Mouse (Mus musculus) frontal cortex, adult 2 months (tissue): ENCODE results near the gene Cd44. TPM values are rescaled to one million over a fixed set of nuclear protein-coding genes. Genes with fewer than 3 reads are reported as not detected.

Experiments used
- DNase-seq, 2 experiments: peaks; one replicate each; pipeline ENCODE4 v3.0.0; 2022; ENCODE audit warnings: low spot score in 1 of 2; ENCODE audit errors: extremely low spot score in 1 of 2
- polyA plus RNA-seq: library from polyadenylated mRNA; depleted of rRNA; stranded (reverse); fragments of >200 nt; gene quantifications from 2 replicates; pipeline ENCODE4 v1.2.3, GENCODE M21; 2012

The Cd44 gene
- polyA plus RNA-seq, 1 experiment, result 2.0 TPM

GRCm38 (mm10) chr2:102916596-102916995 is 15.1 kb upstream of the Cd44 start:
- DNase-seq, result peak; percentile 12 to 45

DNA sequence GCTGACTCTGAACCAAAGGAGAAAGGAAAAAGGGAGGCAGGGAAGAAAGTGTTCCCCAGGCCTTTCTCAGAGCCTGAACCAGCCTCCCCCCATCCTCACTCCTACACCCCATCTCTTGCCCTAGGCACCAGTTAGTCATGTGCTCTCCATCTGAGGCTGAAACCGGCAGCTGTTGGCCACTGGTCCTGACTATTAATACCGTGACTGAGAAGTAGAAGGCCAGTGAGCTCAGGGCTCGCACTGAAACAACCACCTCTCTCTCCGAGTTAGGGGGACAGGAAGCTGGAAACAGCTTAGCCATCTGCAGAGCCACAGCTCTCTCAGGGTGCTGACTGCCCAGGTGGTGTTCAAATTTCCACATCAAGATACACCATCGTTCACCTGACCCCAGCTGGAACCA is 13.2 kb upstream of the Cd44 start:
- DNase-seq, result no peak

GRCm38 (mm10) chr2:102913833-102914545 is 12.5 kb upstream of the Cd44 start:
- DNase-seq, result no peak

DNA sequence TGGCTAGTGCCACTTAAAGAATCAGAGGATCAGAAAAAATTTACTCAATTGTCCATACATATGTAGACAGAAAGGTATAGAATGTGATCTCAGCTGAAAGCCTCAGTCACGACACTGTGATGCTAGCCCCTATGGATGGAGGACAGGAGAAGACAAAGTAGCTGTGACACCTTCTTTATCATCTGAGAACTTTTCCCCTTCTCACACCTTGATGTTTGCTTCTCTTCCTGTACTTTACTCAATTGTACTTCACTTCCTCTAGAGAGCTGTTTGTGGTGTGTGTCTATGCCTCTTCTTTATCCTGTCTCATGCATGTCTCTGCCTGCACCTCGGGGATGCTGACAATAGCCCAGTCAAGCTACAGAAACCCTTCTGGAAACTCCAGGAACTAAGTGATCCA is 11.5 kb upstream of the Cd44 start:
- no peak for DNase-seq

GRCm38 (mm10) chr2:102912469-102912868 is 11.0 kb upstream of the Cd44 start:
- no peak for DNase-seq

DNA sequence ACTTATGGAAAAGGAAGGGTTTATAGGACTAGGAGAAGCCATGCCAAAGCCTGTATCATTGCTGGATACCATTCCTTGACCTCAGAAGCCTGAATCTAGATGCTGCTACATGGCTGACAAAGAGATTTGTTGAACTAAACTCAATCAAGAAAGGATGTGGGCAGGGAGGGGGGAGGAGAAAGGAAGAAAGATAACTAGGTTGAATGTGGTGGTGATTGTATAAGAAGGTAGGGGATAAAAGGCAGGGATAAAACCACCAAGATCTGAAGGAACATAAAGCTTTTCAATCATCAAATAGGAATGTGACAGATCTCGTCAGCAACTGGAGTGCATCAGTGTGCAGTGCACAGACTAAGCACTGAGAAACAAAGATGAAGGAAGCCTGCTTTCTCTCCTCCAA is 7.9 kb upstream of the Cd44 start:
- DNase-seq, result no peak

GRCm38 (mm10) chr2:102905604-102906003 is 4.1 kb upstream of the Cd44 start:
- DNase-seq, result no peak

GRCm38 (mm10) chr2:102901828-102902223 is 361 bp upstream of the Cd44 start:
- no peak for DNase-seq

DNA sequence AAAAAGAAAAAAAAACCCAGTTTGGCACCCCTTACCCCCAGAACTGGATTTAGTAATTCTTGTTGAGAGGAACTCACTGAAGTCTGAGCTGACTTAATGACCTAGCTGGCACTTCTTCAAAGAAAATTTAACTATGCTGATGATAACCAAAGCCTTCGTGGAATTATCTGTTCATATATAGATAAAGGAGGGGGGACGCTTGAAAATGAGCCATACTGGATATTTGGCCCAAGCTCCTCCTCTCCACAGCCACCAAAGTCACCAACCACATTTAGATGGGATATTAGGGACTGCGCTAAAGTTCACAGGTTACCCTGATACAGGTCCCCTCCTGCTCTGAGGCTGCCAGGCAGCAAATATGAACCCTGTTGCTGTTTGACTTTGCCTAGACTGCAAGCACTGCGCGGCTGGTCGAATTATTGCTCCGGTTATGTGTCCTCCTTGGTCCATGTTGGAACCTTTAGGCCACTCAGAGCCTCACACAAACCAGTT is 1.2 kb downstream of the Cd44 start:
- no peak for DNase-seq

DNA sequence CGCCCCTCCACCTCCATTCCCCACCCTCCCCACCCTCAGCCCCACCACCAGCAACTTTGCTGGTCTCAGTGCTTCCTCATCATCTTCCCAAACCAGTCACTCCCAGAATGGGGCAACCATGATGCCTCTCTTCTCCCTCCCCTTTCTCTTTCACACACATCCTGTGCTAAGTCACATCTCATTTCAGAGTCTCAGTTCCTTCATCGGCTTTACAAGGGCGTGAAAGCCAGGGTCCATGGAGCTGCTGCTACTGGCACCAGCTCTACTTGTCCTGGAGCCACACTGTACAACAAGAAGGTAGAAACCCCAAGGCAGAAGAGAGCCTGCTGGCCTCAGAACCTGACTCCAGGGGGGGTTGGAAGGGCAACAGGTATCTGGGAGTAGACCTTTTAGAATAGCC is 2.2 kb downstream of the Cd44 start:
- DNase-seq, result no peak

GRCm38 (mm10) chr2:102898585-102898984 is 2.9 kb downstream of the Cd44 start:
- no peak for DNase-seq

DNA sequence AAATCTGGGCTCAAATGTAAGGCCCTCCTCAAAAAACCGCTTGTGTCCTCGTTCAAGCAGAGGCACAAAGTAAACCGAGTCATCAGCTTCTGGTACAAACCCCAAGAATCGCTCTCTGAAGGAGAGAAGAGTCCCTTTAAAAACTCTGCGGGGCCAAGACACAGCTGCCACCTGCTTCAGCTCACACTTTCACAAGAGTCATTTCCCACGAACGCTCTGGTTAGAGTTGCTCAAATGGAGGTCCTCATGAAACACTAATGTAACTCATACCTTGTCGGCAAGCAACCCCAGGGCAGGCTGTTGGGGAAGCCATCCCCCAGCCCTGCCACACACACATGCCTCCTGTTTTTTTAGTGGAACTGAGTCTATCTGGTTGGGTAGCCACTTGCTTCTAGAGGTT is 5.3 kb downstream of the Cd44 start:
- DNase-seq, result no peak

DNA sequence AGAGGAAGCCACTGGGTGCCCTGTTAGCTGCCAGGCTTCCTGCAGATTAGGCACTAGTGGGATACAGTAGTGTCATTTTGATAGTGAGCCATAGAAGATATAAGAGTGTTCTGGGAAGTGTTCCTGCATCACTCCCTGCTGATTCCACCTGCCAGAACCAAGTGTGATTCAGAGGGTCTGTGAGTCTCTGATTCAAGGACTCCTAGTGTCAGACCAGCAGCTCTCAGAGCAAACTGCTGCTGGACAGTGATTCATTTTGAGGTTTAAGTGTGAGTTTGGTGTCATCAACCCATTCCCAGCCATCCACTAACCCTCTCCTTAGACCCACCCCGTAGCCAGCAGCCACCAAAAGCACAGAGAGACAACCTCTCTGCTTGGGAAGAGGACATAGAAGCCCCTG is 6.3 kb downstream of the Cd44 start:
- no peak for DNase-seq

DNA sequence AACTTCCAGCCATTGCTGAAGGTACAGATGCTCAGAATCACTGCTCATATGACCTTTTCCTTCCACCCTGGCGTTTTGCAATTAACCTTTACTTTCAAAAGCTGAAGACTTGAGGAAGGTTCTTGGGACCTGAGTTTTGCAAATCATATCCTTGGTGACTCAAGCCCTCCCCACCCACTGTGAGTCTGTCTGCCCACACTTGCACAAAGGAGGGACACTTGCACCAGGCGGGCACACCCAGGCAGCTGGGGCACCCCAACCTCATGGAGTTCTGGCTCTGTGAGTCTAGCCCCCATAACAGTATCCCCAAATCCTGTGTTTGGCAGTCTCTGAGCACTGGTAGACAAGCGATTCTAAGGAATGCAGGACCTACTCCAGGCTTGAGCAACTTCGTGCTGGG is 6.7 kb downstream of the Cd44 start:
- no peak for DNase-seq

GRCm38 (mm10) chr2:102888688-102889225 is 12.7 kb downstream of the Cd44 start:
- DNase-seq, result no peak

GRCm38 (mm10) chr2:102887137-102887536 is 14.3 kb downstream of the Cd44 start:
- DNase-seq, result no peak

GRCm38 (mm10) chr2:102886306-102886935 is 15.0 kb downstream of the Cd44 start:
- DNase-seq, result no peak

DNA sequence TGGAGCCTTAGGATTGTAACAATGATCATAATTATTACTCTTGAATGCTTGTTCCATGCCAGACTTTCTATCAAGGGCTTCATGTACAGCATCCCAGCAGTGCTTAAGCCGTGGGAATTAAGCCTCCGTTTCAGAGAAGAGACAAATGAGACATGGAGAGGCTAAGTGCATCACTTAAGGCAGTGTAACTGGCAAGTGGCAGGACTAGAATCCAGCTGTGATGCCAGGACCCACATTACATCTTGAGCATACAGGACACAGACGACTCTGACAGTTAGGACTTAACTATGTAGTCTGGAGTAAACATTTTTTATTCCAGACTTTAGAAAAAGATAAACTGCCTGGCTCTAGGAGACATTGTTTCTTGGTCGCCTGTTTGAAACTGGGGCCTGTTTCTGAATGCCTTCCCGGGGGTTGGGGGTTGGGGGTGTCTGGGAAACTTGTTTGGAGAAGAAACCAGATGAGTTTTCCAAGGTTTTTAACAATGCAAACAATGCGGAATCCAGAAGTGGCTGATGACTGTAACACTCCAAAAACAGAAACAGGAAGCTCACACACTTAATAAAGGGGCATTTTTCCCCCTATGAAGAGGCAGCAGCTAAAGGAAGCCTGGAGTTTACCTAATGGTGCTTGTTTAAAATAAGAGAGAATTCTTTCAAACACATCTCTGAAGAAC is 18.7 kb downstream of the Cd44 start:
- DNase-seq, result no peak

DNA sequence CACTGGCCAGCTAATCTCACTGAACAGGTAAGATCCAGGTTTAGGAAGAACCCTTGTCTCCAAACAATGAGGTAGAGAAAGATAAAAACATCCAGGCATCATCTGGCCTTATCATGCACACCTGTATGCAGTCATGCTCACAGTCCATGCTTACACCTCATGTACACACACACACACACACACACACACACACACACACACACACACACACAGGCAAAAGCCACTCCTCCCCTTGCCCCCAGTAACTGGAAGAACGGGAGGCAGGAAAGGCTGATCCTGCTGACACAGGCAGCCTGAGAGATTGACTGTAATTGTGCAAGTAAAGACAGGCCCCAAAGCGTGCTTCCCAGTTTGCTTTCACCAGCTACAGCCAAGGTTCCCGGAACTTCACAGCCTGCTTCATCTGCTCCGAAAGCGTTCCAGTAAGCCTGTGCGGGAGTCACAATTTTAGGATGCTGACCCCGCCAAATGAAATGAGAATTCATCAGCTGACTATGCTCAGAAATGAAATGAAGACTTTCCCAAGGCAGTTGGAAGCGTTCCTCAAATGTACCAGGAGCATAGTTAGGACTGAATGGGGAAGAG is 19.4 kb downstream of the Cd44 start:
- DNase-seq, result no peak

- no peak for DNase-seq
These were observed 23.0 kb downstream of the Cd44 start for GRCm38 (mm10) chr2:102878513-102878912.

GRCm38 (mm10) chr2:102877463-102877862 is 24.0 kb downstream of the Cd44 start:
- DNase-seq, result no peak
